Mouse (Mus musculus) embryo, embryonic 10.5 days (tissue): ENCODE data around the gene Nrf1.
A peak's percentile ranks its signal among the peaks of the same experiment; 100 is the strongest.

Source experiments
- DNase-seq: peaks from one replicate; pipeline ENCODE4 v3.0.0-alpha.2; 2015; ENCODE audit warnings: low spot score

Nrf1 gene

GRCm38 (mm10) chr6:30175225-30175917 is 127.6 kb downstream of the Nrf1 start:
- peak; percentile 54 for DNase-seq

GRCm38 (mm10) chr6:30175918-30176421 is 128.2 kb downstream of the Nrf1 start:
- peak; percentile 52 for DNase-seq

DNA sequence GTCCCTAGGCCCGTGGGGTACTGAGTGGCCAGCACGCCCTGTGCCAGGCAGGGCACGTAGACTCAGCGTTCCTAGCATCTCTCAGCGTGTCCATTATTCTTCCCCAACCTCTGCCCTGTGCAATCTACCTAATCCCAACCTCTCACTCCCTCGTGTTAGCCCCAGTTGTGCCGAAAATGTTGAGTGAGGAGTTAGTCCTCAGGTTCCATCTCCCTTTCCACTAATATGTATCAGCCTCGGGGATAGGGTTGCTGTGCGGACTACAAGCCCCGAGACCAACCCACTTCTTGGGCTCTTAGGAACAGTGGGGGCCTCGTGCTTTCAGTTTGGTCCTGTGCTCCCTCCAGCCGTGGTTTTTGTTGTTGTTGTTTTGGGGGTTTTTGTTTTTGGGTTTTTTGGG is 128.7 kb downstream of the Nrf1 start:
- DNase-seq = peak; percentile 53

DNA sequence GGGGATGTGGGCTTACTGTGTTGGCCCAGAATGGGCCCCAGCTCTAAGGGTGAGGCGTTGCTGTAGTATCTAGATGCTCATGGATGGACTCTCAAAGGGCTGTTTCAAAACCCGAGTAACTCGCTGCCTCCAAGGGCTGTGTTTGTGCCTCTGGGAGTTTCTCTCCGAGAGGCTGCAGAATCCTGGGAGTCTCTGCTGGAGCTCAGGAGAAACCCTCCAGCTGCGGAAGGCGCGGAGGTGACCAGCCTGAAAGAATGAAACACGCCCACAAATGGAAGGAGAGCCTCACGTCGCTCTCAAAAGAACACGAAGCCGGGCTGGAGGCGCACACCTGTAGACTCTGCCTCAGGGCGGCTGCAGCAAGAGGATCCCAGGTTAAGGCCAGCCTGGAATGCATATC is 129.5 kb downstream of the Nrf1 start:
- DNase-seq = peak; percentile 45

- peak; percentile 57 for DNase-seq
These were observed 130.3 kb downstream of the Nrf1 start for GRCm38 (mm10) chr6:30178023-30178639.

DNA sequence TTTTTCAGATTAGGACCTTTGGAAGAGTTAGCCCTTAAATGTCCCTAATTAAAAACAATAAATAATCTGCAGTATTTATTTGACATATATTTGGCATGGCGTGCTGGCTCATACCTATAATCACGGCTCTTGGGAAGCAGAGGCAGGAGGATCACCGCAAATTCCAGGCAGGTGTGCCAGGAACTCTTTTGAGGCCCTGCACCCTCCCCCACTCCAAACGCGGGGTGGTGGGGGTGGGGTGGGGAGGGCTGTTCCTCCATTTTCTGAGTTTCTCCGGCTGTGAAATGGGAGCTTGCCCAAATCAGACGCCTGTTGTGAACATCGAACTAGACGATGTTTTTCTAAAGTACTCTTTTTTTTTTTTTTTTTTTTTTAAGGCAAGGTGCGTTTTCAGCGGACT is 131.3 kb downstream of the Nrf1 start:
- DNase-seq = no peak

GRCm38 (mm10) chr6:30180321-30180720 is 132.5 kb downstream of the Nrf1 start:
- no peak for DNase-seq

DNA sequence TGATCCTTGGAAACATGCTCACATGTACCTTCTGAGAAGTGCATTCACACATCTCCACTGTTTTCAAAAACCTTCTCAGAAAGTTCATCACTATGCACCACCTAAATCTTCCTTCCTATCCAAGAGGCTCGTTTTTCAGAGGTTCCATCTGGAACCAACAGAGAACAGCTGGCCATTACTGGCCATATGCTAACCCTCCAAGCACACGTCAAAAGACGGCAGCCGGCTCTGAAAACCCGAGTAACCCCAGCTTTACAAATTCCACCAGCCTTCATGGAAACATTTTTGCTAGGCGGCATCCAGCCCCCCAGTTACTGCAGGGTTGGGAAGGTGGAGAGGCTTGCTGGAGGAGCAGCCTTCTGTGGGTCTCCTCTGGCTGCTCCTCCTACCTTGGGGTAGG is 134.2 kb downstream of the Nrf1 start:
- DNase-seq = no peak

DNA sequence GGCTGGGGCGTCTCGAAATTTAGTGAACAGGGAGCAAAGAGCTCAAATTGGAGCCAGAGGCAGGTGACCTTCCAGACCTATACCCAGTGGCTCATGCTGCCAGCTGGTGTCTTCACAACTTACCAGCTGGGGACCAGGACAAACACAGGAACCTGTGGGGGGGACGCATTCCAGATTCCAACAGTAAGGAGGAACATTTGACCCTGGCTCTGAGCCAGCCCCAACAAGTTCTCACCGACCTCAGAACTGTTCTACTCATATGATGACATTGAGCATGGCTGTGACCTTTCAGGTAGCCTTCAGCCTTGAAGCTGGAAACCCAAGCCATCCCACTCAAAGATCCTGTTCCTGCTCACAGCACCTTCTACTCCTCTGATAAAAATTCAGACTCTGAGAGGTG is 135.8 kb downstream of the Nrf1 start:
- no peak for DNase-seq

DNA sequence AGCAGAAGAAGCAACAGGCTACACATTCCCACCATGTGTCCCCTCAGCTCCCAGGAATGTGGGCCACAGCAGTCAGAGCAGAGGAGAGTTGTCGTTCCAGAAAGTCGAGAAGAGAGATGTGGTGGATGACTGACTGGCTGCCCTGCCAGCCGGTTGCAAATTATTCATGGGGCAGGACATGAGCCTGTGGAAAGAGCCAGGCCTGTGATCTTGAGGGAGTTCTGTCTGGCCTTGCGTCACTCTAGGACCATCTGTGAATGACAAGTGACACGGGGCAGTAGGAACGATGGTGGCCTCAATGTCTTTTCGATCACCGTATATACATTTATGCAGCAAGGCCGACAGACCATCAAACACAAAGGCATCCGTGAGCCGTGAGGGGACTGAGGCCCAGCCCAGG is 147.9 kb downstream of the Nrf1 start:
- DNase-seq = no peak

DNA sequence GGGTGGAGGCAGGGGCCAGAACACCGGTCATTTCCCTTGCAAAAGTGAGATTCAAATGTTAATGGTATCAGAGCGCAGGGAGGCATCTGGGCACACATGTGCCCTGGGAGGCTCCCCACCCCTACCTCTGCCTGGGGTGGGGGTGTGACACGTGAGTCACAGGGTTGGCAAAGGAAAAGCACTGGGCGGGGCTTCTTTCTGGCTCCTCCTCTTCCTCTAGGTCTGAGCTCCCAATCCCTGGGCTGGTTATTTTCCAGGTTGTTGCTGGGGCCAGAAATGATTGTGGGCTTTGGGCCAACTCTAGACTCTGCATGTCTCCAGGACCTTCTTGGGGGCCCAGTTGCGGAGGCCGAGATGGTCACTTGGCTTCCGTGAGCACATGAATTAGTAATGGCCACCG is 148.4 kb downstream of the Nrf1 start:
- DNase-seq = no peak
